Mouse (Mus musculus): ENCODE measurements at regions not wholly inside any gene's neighbourhood (a gene's known extent, or its start where the extent isn't known, plus 50 kb on each side); places are given as distances from the start of the nearest gene placed in this dataset.

DNA sequence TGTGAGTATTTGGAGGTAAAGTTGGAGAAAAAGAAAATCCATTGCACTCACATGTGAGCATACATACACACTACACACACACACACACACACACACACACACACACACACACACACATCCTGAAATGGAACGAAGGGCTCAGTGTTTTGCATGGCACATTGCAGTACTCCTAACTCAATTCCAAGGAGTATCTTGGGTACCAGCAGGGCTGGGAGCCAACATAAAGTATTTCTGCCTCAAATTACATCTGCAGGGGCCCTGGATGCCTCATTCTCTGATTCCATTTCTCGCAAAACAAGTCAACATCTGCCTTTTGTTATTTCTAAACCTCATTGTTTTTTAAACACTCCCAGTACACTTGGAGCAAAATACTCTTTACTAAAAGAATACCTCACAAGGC is 132.7 kb upstream of the Rnaseh2b start:
- Histone ChIP-seq H3K27me3 (ENCODE audit: insufficient read depth, low read length) (0 out of 2 replicates have a peak, but pooled peaks cover 9% of the 10 kb centered on the region), H3K36me3 (ENCODE audit: insufficient read depth, low read length) (no peaks in the 10 kb centered on the region), H3K4me3 (replicated peaks; ENCODE audit: low read length) (no peak overlapping the region), H3K4me1 (replicated peaks; ENCODE audit: low read depth, low read length) (no peaks in the 10 kb centered on the region), H3K9me3 (ENCODE audit: low read length) (peaks cover 7% of the 10 kb centered on the region)
- TF ChIP-seq NANOG (IDR thresholded peaks at IDR 0.05; ENCODE audit: borderline replicate concordance, low read length) (no peak), CTCF (conservative IDR thresholded peaks at IDR 0.05; ENCODE audit: low read length) (no peak), POU5F1 (IDR thresholded peaks at IDR 0.05; ENCODE audit: borderline replicate concordance, low read length) (no peak)

GRCm38 (mm10) chr14:62163120-62163796 is 129.1 kb upstream of the Rnaseh2b start:
- Histone ChIP-seq H3K9me3 (ENCODE audit: low read length) (peaks cover 7% of the 10 kb centered on the region), H3K4me1 (replicated peaks; ENCODE audit: low read depth, low read length) (peaks cover 4% of the 10 kb centered on the region; the same call in 1 of the 2 replicates), H3K36me3 (ENCODE audit: insufficient read depth, low read length) (no peaks in the 10 kb centered on the region), H3K4me3 (replicated peaks; ENCODE audit: low read length) (no peak overlapping the region), H3K27me3 (ENCODE audit: insufficient read depth, low read length) (peaks cover 13% of the 10 kb centered on the region; the same call in 1 of the 2 replicates)
- TF ChIP-seq POU5F1 (IDR thresholded peaks at IDR 0.05; ENCODE audit: borderline replicate concordance, low read length) = no peak
- TF ChIP-seq CTCF (conservative IDR thresholded peaks at IDR 0.05; ENCODE audit: low read length) = no peak
- no peak for TF ChIP-seq NANOG (IDR thresholded peaks at IDR 0.05; ENCODE audit: borderline replicate concordance, low read length)

DNA sequence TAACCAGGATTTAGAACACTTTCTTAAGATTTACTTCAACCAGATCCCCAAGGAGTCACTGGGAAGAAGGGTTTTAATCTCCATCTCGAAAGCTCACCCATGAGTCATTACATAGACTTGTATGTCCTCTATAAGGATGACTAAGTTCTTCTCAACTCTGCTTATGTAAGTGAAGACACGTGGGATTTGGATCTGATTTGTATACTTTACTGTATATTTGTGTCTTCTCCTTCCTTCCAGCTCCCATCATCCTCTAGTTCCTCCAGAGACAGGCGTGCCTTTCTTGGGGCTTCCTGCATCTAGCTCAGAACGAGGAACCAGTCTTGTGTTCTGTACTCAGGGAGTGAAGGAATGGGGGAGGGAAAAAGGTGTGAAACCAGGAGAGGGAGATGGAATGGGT is 127.5 kb upstream of the Rnaseh2b start:
- TF ChIP-seq NANOG (IDR thresholded peaks at IDR 0.05; ENCODE audit: borderline replicate concordance, low read length) (no peak), POU5F1 (IDR thresholded peaks at IDR 0.05; ENCODE audit: borderline replicate concordance, low read length) (no peak), CTCF (conservative IDR thresholded peaks at IDR 0.05; ENCODE audit: low read length) (no peak)

GRCm38 (mm10) chr14:62166006-62166405 is 126.4 kb upstream of the Rnaseh2b start:
- Histone ChIP-seq H3K9me3 (ENCODE audit: low read length) (peaks cover 7% of the 10 kb centered on the region), H3K36me3 (ENCODE audit: insufficient read depth, low read length) (no peaks in the 10 kb centered on the region), H3K4me3 (replicated peaks; ENCODE audit: low read length) (no peak overlapping the region), H3K4me1 (replicated peaks; ENCODE audit: low read depth, low read length) (peaks cover 4% of the 10 kb centered on the region; the same call in 1 of the 2 replicates), H3K27me3 (ENCODE audit: insufficient read depth, low read length) (peaks cover 13% of the 10 kb centered on the region; the same call in 1 of the 2 replicates)
- TF ChIP-seq CTCF (conservative IDR thresholded peaks at IDR 0.05; ENCODE audit: low read length) = no peak
- no peak for TF ChIP-seq NANOG (IDR thresholded peaks at IDR 0.05; ENCODE audit: borderline replicate concordance, low read length)
- TF ChIP-seq POU5F1 (IDR thresholded peaks at IDR 0.05; ENCODE audit: borderline replicate concordance, low read length) = no peak

More for the DNA sequence above, 127.5 kb upstream of the Rnaseh2b start:
- H3K4me1 ChIP-seq (replicated peaks; ENCODE audit: low read depth, low read length) = peaks cover 4% of the 10 kb centered on the region; the same call in 1 of the 2 replicates
- H3K27me3 ChIP-seq (ENCODE audit: insufficient read depth, low read length) = peaks cover 13% of the 10 kb centered on the region; the same call in 1 of the 2 replicates
- H3K36me3 ChIP-seq (ENCODE audit: insufficient read depth, low read length) = no peaks in the 10 kb centered on the region
- peaks cover 7% of the 10 kb centered on the region for H3K9me3 ChIP-seq (ENCODE audit: low read length)
- no peak overlapping the region for H3K4me3 ChIP-seq (replicated peaks; ENCODE audit: low read length)

DNA sequence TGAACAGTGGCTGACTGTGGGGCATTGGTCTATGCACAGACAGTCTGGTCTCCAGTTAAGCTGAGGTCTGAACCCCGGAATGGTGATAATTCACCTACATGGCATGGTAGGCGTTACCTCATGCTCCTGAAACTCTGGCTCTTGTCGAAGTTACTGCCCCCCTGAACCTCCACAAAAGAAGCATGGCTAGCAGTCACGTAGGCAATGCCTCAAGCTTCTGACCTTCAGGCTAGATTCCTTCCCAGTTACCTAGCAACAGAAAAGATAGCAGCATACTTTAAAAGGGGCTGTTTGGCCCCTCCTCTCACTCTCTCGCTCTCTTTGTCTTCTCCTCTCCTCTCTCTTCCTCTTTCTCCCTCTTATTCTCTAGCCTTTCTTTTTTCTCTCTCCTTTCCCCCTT is 125.8 kb upstream of the Rnaseh2b start:
- Histone ChIP-seq H3K9me3 (ENCODE audit: low read length) (peaks cover 7% of the 10 kb centered on the region), H3K4me1 (replicated peaks; ENCODE audit: low read depth, low read length) (peaks cover 7% of the 10 kb centered on the region; the same call in 1 of the 2 replicates), H3K36me3 (ENCODE audit: insufficient read depth, low read length) (no peaks in the 10 kb centered on the region), H3K4me3 (replicated peaks; ENCODE audit: low read length) (no peak overlapping the region), H3K27me3 (ENCODE audit: insufficient read depth, low read length) (peaks cover 13% of the 10 kb centered on the region; the same call in 1 of the 2 replicates)
- TF ChIP-seq CTCF (conservative IDR thresholded peaks at IDR 0.05; ENCODE audit: low read length) = no peak
- TF ChIP-seq NANOG (IDR thresholded peaks at IDR 0.05; ENCODE audit: borderline replicate concordance, low read length) = no peak
- TF ChIP-seq POU5F1 (IDR thresholded peaks at IDR 0.05; ENCODE audit: borderline replicate concordance, low read length) = no peak

GRCm38 (mm10) chr14:62167090-62167489 is 125.3 kb upstream of the Rnaseh2b start:
- H3K27me3 ChIP-seq (ENCODE audit: insufficient read depth, low read length) = peaks cover 13% of the 10 kb centered on the region; the same call in 1 of the 2 replicates
- no peaks in the 10 kb centered on the region for H3K36me3 ChIP-seq (ENCODE audit: insufficient read depth, low read length)
- H3K9me3 ChIP-seq (ENCODE audit: low read length) = peaks cover 7% of the 10 kb centered on the region
- no peak overlapping the region for H3K4me3 ChIP-seq (replicated peaks; ENCODE audit: low read length)
- no peak for TF ChIP-seq NANOG (IDR thresholded peaks at IDR 0.05; ENCODE audit: borderline replicate concordance, low read length)
- no peak for TF ChIP-seq POU5F1 (IDR thresholded peaks at IDR 0.05; ENCODE audit: borderline replicate concordance, low read length)
- TF ChIP-seq CTCF (conservative IDR thresholded peaks at IDR 0.05; ENCODE audit: low read length) = no peak
- peaks cover 9% of the 10 kb centered on the region; the same call in 1 of the 2 replicates for H3K4me1 ChIP-seq (replicated peaks; ENCODE audit: low read depth, low read length)

GRCm38 (mm10) chr14:62168711-62169110 is 123.7 kb upstream of the Rnaseh2b start:
- Histone ChIP-seq H3K4me3 (replicated peaks; ENCODE audit: low read length) (no peak overlapping the region), H3K27me3 (ENCODE audit: insufficient read depth, low read length) (peaks cover 9% of the 10 kb centered on the region; the same call in 1 of the 2 replicates), H3K4me1 (replicated peaks; ENCODE audit: low read depth, low read length) (peaks cover 9% of the 10 kb centered on the region; the same call in 1 of the 2 replicates), H3K9me3 (ENCODE audit: low read length) (no peaks in the 10 kb centered on the region), H3K36me3 (ENCODE audit: insufficient read depth, low read length) (no peaks in the 10 kb centered on the region)
- TF ChIP-seq NANOG (IDR thresholded peaks at IDR 0.05; ENCODE audit: borderline replicate concordance, low read length) (no peak), CTCF (conservative IDR thresholded peaks at IDR 0.05; ENCODE audit: low read length) (no peak), POU5F1 (IDR thresholded peaks at IDR 0.05; ENCODE audit: borderline replicate concordance, low read length) (no peak)

DNA sequence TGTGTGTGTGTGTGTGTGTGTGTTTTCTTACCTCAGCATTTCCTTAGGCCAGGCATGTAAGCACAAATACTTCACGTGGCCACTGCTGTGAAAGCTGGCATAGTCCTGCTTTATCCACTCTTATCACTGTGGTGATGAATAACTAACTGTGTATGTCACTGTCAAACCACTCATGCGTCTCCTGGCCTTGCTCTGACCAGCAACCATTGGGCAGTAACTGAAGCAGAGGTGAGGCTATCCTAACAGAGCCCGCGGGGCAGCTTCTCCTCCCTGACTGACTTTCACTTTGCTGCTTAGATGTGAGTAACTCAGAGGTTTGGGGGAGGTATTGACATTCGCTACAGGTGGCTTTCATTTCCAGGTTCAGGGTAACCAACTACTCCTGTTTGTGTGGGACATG is 122.0 kb upstream of the Rnaseh2b start:
- H3K9me3 ChIP-seq (ENCODE audit: low read length) = no peaks in the 10 kb centered on the region
- peaks cover 9% of the 10 kb centered on the region; the same call in 1 of the 2 replicates for H3K4me1 ChIP-seq (replicated peaks; ENCODE audit: low read depth, low read length)
- no peaks in the 10 kb centered on the region for H3K36me3 ChIP-seq (ENCODE audit: insufficient read depth, low read length)
- TF ChIP-seq NANOG (IDR thresholded peaks at IDR 0.05; ENCODE audit: borderline replicate concordance, low read length) (no peak), CTCF (conservative IDR thresholded peaks at IDR 0.05; ENCODE audit: low read length) (no peak), POU5F1 (IDR thresholded peaks at IDR 0.05; ENCODE audit: borderline replicate concordance, low read length) (no peak)
- no peaks in the 10 kb centered on the region; the same call in 1 of the 2 replicates for H3K27me3 ChIP-seq (ENCODE audit: insufficient read depth, low read length)
- no peak overlapping the region for H3K4me3 ChIP-seq (replicated peaks; ENCODE audit: low read length)
